Mouse (Mus musculus): ENCODE measurements around the gene Gpr39.
"Not testable (repeated sequence)": the region's sequence is repeated elsewhere in the genome, so short reads cannot be mapped to it uniquely, and the experiment has no call there.

Gene Gpr39

DNA sequence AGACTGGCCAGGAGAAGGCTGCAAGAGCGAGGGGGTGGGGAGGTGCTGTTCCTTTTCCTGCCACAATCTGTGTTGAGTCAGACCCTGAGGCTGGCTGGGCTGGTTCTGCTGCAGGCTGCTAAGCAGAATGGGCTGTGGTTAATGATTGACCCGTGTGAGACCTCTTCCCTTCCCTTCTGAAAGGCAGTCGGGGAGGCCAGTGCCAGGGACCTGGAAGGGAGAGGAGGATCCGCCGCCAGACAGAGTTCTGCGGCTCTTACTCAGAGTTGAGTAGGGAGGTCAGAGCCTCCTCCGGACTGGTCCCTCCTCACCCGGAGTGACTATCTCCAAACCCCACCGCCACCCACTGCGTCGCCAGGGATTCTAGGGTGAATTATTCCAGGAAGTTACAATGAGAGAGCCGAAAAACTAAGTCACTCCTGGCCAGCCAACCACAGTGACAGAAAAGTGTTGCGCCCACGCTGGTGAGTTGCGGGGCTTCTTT lies at the start of gene Gpr39:
TSS of gene Gpr39 (plus strand) at position 206 of the 484 bp plus-strand sequence.
- Histone ChIP-seq H3K36me3 (ENCODE audit: control insufficient read depth, insufficient read depth, low read length, poor library complexity, severe bottlenecking) (no peaks in the 10 kb centered on the region), H3K27me3 (ENCODE audit: control insufficient read depth, insufficient read depth, low read length, poor library complexity, severe bottlenecking) (no peaks in the 10 kb centered on the region)
- DNase-seq (ENCODE audit: low read depth, low spot score) = no peak

DNA sequence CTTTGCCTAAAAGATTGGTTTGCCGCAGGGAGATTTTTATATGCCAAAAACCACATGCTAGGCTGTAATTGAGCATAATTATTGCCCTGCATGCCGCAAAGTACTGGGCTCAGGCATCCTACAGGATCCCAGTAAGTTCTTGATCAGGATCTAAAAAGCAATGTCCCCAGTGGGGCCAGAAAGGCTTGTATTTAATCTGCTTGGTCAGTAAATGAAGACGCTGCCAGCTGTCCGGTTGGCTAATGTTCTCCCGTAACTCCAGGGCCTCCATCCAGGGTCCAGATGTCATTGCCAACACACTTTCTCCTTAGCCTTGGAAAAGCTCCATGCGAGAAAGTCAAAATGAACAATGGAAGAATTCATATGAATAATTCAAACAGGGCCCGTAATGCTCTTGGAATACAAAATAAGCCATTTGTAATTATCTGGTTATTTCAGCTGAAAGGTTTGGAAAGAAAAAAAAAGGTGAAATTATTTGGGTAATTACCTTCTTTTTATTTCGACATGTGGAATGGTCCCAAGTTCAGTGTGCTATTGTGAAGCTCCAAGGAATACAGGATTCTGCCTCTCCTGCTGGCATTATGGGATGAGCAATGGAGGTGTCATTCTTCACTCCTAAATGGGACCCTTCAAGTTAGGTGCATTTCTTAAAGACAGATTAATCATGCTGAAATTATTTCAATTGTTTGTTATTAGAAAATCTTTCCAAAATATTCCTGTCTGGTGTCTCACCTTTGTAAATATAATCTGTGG lies 37.1 kb upstream of the Gpr39 start:
- Histone ChIP-seq H3K36me3 (ENCODE audit: control insufficient read depth, insufficient read depth, low read length, poor library complexity, severe bottlenecking) (no peaks in the 10 kb centered on the region), H3K27me3 (ENCODE audit: control insufficient read depth, insufficient read depth, low read length, poor library complexity, severe bottlenecking) (no peaks in the 10 kb centered on the region)
- DNase-seq (ENCODE audit: low read depth, low spot score) = no peak

DNA sequence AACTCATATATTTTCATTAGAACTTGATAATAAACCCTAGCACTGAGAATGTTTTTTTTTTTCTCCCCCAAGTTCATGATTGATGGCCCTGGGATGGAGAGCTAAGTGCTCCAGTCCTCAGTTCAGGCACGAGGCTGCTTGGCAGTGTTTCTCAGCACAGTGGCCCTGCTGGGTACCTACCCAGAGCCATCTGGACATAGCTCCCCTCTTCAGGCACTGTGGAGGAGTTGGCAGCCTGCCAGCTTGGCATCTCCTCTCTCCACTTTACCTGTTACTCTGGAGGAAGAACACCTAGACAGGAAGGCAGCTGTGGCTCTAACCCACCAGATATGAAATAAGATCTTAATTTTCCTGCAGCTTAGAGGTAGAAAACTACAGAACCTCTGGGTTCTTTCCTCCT lies 33.2 kb upstream of the Gpr39 start:
- no peaks in the 10 kb centered on the region for H3K36me3 ChIP-seq (ENCODE audit: control insufficient read depth, insufficient read depth, low read length, poor library complexity, severe bottlenecking)
- DNase-seq (ENCODE audit: low read depth, low spot score) = no peak
- no peaks in the 10 kb centered on the region for H3K27me3 ChIP-seq (ENCODE audit: control insufficient read depth, insufficient read depth, low read length, poor library complexity, severe bottlenecking)

DNA sequence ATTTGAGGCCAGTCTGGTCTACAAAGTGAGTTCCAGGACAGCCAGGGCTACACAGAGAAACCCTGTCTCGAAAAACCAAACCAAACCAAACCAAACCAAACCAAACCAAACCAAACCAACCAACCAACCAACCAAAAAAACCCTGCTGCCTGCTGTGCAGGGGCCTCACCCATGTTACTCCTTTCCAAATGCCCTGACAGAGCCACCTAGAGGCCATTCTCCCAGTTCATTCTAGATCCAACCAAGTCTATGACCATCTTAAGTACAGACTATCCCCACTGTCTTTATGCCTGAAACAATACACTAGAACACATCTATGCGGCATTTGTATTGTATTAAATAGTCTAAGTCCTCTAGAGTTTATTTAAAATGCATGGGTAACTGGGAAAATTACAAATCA lies 30.0 kb upstream of the Gpr39 start:
- not testable (repeated sequence) for DNase-seq (ENCODE audit: low read depth, low spot score); H3K36me3 ChIP-seq (ENCODE audit: control insufficient read depth, insufficient read depth, low read length, poor library complexity, severe bottlenecking); H3K27me3 ChIP-seq (ENCODE audit: control insufficient read depth, insufficient read depth, low read length, poor library complexity, severe bottlenecking)

DNA sequence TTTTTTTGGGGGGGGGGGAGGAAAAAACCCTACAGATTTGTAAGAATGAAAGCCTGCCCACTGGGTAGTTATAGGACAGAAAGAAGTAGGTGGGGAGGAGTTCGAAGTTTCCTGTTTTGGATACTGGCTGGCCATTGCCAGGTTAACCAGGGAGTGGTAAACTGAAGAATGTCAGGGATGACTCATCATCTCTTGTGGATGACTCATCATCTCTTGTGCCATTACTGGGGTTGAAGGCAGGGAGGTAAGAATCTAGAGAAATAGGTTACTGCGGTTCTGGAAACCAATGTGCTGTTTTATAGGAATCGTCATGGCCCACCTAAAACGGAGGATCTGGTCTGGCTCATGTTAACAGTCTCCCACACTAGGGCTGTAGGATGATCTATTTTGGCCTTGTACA lies 28.8 kb upstream of the Gpr39 start:
- no peak for DNase-seq (ENCODE audit: low read depth, low spot score)
- Histone ChIP-seq H3K36me3 (ENCODE audit: control insufficient read depth, insufficient read depth, low read length, poor library complexity, severe bottlenecking) (no peaks in the 10 kb centered on the region), H3K27me3 (ENCODE audit: control insufficient read depth, insufficient read depth, low read length, poor library complexity, severe bottlenecking) (no peaks in the 10 kb centered on the region)

DNA sequence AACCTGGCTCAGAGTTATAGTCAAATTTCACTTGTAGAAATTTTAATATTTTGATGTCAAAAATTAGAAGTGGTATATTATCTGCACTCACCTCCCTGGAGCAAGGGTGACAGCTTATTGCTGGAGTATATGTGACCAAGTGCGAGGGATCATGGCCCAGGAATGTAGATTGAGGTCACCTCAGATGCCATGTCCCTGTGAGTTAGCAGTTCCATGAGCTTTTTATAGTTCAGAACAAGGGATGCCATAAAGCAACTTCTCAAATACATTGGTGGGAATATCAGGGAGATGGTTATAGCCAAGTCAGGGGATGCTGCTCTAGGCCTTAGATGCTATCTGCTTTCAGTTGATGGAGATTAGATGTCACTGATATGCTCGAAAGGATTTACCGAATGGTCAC lies 27.7 kb upstream of the Gpr39 start:
- Histone ChIP-seq H3K36me3 (ENCODE audit: control insufficient read depth, insufficient read depth, low read length, poor library complexity, severe bottlenecking) (no peaks in the 10 kb centered on the region), H3K27me3 (ENCODE audit: control insufficient read depth, insufficient read depth, low read length, poor library complexity, severe bottlenecking) (no peaks in the 10 kb centered on the region)
- no peak for DNase-seq (ENCODE audit: low read depth, low spot score)

DNA sequence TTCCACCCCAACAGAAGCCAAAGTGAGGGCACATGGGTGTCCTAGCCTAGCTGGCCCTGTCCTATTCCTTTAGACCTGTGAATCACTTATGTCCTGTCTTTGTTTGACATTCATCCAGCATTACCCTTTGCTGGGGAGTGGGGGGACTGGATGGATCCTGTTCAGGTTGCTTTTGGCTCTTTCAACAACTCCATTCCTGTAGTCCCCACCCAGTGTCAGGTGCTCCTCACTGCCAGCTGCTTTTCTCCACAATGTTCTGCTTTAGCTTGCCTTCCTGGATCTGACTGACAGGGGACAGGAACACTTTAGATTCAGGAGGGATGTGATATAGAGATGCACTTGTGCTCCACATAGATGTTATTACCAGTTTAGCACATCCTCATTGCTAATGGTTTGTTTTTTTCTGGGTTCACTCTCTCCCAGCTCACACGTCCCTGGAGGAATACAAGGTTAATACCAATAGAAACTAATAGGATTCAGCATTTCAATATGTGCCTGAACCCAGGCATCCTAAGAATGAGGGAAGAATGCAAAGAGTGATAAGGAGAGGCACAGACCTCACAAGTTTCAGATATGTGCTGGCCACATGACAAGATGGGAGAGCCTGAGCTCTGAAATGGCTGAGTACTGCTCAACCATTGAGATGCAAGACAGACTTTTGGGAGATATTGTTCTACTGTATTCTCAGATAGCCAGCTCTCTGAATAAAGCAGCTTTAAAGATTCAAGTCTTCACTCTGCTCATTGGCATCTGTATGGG lies 23.8 kb upstream of the Gpr39 start:
- Histone ChIP-seq H3K27me3 (ENCODE audit: control insufficient read depth, insufficient read depth, low read length, poor library complexity, severe bottlenecking) (no peaks in the 10 kb centered on the region), H3K36me3 (ENCODE audit: control insufficient read depth, insufficient read depth, low read length, poor library complexity, severe bottlenecking) (no peaks in the 10 kb centered on the region)
- DNase-seq (ENCODE audit: low read depth, low spot score) = no peak

DNA sequence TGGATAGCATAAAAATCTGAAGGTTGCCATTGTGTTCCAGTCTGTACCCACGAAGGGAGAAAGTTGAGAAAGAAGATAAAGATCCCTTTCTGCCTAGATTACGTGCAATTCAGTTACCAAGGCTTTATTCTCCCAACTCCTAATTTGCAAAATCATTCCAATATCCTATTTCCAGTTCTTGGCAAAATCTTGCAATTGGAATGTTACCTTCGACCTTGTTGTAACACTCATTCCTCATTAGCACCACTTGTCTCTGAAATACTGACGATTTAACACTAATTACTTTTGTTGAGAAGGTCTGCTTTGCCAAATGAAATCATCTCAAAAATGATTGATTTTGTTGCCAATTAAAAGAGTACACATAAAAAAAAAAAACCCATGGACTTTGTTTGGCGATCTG lies 19.4 kb upstream of the Gpr39 start:
- no peak for DNase-seq (ENCODE audit: low read depth, low spot score)
- no peaks in the 10 kb centered on the region for H3K36me3 ChIP-seq (ENCODE audit: control insufficient read depth, insufficient read depth, low read length, poor library complexity, severe bottlenecking)

DNA sequence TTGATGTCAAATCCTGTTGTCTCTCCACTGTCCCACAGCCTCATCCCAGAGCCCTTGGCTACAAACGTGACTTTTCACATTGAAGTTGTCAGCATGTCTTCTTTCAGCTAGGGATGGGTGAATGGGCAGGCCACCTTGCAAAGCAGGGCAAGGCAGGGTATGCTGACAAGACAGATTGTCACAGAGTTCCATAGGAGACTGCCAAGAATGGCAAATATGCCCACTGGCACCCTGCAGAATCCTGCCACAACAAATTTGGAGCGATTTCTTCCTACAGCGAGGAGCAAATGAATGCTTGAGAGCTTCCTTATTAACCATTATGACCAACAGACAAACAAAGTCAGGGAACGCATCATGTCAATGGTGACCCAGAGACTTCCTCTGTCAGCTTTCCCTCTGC lies 16.6 kb upstream of the Gpr39 start:
- DNase-seq (ENCODE audit: low read depth, low spot score) = no peak
- H3K36me3 ChIP-seq (ENCODE audit: control insufficient read depth, insufficient read depth, low read length, poor library complexity, severe bottlenecking) = no peaks in the 10 kb centered on the region
- H3K27me3 ChIP-seq (ENCODE audit: control insufficient read depth, insufficient read depth, low read length, poor library complexity, severe bottlenecking) = no peaks in the 10 kb centered on the region

More for the DNA sequence above, 19.4 kb upstream of the Gpr39 start:
- H3K27me3 ChIP-seq (ENCODE audit: control insufficient read depth, insufficient read depth, low read length, poor library complexity, severe bottlenecking) = no peaks in the 10 kb centered on the region

DNA sequence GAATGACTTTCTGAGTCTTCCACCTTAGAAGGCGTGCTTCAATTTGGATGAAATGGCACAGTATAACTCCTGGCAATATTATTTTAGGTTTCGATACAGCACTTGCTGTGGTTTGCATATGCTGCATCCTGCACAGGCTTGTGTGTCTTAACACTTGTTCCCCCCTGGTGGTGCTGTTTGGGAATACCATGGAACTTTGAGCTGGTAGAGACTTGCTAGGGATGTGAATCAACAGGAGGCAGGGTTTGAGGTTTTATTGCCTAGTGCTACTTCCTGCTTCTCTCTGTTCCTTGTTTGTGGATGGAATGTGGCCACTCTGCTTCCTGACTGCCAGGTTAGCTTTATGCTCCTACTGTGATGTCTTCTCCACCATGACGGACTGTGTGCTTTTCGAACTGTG lies 15.9 kb upstream of the Gpr39 start:
- Histone ChIP-seq H3K27me3 (ENCODE audit: control insufficient read depth, insufficient read depth, low read length, poor library complexity, severe bottlenecking) (no peaks in the 10 kb centered on the region), H3K36me3 (ENCODE audit: control insufficient read depth, insufficient read depth, low read length, poor library complexity, severe bottlenecking) (no peaks in the 10 kb centered on the region)
- no peak for DNase-seq (ENCODE audit: low read depth, low spot score)

DNA sequence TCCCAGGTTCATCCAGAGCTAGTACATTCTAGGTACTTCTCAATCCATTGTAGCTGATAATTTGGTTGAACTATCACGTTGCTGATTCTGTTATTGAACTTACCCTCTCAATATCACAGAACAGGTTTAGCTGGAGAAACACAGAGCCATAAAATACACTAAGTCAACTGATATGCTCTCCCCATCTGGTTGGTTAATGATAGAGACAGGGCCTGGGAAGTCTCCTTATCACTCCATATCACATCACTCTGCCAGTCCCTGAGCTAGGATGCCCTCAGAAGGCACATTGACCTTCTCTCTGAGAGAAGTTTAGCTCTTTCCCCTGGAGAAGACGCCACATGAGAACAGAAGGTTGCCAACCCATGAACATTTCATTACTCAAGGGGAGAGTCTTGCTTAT lies 14.7 kb upstream of the Gpr39 start:
- Histone ChIP-seq H3K27me3 (ENCODE audit: control insufficient read depth, insufficient read depth, low read length, poor library complexity, severe bottlenecking) (no peaks in the 10 kb centered on the region), H3K36me3 (ENCODE audit: control insufficient read depth, insufficient read depth, low read length, poor library complexity, severe bottlenecking) (no peaks in the 10 kb centered on the region)
- DNase-seq (ENCODE audit: low read depth, low spot score) = no peak

DNA sequence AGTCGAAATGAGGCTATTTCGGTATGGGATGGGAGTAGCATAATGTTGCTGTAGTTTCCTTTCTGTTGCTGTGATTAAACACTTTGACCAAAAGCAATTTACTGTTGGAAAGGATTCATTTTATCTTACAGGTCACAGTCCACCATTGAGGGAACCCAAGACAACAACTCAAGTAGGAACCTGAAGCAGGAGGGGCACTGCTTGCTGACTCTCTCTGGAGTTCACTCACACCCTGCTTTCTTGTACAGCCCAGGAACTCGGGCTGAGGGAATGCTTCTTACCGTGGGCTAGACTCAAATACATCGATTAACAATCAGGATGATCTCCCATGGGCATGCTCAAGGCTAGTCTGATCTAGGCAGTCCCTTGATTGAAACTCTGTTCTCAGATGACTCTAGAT lies 14.1 kb upstream of the Gpr39 start:
- Histone ChIP-seq H3K36me3 (ENCODE audit: control insufficient read depth, insufficient read depth, low read length, poor library complexity, severe bottlenecking) (no peaks in the 10 kb centered on the region), H3K27me3 (ENCODE audit: control insufficient read depth, insufficient read depth, low read length, poor library complexity, severe bottlenecking) (no peaks in the 10 kb centered on the region)

DNA sequence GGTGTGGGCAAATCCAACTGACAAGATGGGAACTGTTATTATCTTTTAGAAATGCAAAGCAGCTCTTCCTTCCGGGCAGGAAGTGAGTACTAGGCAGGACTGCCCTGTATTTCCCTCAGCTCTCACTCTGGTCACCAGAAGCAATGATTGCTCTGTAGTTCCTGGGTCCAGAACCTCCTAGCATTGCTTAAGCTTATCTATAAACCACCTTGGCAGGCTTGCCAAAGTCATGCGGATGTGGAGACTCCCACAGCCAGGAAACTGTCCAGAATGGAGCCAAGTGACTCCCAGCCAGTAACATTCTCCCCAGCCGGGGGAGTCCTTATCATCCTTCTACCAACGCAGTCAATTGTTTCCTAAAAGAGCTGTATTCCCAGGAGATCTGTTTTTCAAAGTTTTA lies 13.7 kb upstream of the Gpr39 start:
- DNase-seq (ENCODE audit: low read depth, low spot score) = peak; percentile 2
- no peaks in the 10 kb centered on the region for H3K27me3 ChIP-seq (ENCODE audit: control insufficient read depth, insufficient read depth, low read length, poor library complexity, severe bottlenecking)
- H3K36me3 ChIP-seq (ENCODE audit: control insufficient read depth, insufficient read depth, low read length, poor library complexity, severe bottlenecking) = no peaks in the 10 kb centered on the region

More for the DNA sequence above, 14.1 kb upstream of the Gpr39 start:
- no peak for DNase-seq (ENCODE audit: low read depth, low spot score)

DNA sequence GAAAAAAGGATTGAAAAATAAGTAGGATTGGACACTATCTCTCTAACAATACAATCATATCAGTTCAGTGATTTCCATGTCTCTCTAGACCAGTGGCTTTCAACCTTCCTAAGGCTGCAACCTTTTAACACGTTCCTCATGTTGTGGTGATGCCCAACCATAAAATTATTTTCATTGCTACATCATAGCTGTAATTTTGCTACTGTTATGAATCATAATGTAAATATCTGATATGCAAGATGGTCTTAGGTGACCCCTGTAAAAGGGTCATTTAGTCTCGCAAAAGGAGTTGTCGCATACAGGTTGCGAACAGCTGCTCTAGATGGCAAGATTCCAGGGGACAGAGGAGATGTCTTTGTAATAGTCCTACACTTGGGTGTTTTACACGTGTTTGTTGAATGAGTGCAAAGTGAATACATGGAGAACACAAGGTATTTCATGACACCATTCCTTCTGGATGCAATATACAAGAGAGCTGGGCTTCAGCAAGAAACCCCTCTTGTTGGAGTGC lies 11.6 kb upstream of the Gpr39 start:
- Histone ChIP-seq H3K27me3 (ENCODE audit: control insufficient read depth, insufficient read depth, low read length, poor library complexity, severe bottlenecking) (no peaks in the 10 kb centered on the region), H3K36me3 (ENCODE audit: control insufficient read depth, insufficient read depth, low read length, poor library complexity, severe bottlenecking) (no peaks in the 10 kb centered on the region)
- no peak for DNase-seq (ENCODE audit: low read depth, low spot score)

DNA sequence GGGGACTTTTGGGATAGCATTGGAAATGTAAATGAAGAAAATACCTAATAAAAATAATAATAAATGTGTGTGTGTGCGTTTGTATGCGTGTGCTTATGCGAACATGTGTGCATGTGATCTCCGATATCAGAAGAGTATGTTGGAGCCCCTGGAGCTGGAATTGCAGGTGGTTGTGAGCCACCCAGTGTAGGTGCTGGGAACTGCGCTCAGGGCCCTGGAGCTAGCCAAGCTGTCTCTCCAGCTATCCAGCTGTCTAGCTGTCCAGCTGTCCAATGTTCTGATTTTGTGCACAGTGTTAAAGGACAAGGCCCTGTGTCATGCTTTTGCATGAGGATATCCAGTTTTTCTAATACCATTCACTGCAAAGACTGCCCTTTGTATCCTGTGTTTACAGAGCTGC lies 7.8 kb upstream of the Gpr39 start:
- no peaks in the 10 kb centered on the region for H3K36me3 ChIP-seq (ENCODE audit: control insufficient read depth, insufficient read depth, low read length, poor library complexity, severe bottlenecking)
- peak; percentile 3 for DNase-seq (ENCODE audit: low read depth, low spot score)
- H3K27me3 ChIP-seq (ENCODE audit: control insufficient read depth, insufficient read depth, low read length, poor library complexity, severe bottlenecking) = no peaks in the 10 kb centered on the region

Measured in splenic B cell, adult 2 months (primary cell).